Mouse (Mus musculus): ENCODE results near the gene Ovch2. TPM values are rescaled to one million over a fixed set of nuclear protein-coding genes. Genes with fewer than 3 reads are reported as not detected.

The Ovch2 gene
- polyA plus RNA-seq, 1 experiment from 2014 or later = not detected

DNA sequence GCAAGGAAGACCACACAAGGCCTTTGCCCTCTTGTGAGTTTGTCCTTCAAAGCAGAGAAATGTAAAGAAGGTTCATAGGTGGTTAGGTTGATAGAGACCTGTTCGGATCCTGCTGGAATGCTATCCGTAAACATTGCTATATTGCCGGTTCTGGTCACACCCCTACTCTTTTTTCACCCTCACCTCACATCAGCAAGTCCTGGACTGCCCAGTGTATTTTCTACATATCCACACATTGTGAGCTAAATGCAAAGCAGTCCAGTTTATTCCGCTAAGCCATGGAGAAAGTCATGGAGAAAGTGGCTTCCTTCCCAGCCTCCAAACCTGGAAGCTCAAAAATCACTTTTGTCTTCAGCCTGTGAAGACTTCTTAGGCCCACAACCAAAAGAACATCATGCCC is 51.3 kb downstream of the Ovch2 start:
- Histone ChIP-seq H3K9me3 (ENCODE audit: control insufficient read depth, low read length) (no peaks in the 10 kb centered on the region), H3K27ac (replicated peaks; ENCODE audit: low read depth, low read length) (no peak overlapping the region), H3K4me1 (ENCODE audit: control insufficient read depth, insufficient read depth, low read length) (no peaks in the 10 kb centered on the region), H3K4me3 (ENCODE audit: low read depth, low read length) (no peak overlapping the region), H3K9ac (ENCODE audit: low read depth, low read length) (no peak overlapping the region), H3K4me2 (ENCODE audit: low read depth, low read length) (no peak overlapping the region), H3K27me3 (replicated peaks; ENCODE audit: control insufficient read depth, insufficient read depth, low read length) (no peaks in the 10 kb centered on the region), H3K36me3 (ENCODE audit: control insufficient read depth, insufficient read depth, low read length) (peaks cover 11% of the 10 kb centered on the region; the same call in 1 of the 2 replicates)
- DNase-seq (ENCODE audit: low spot score) = no peak
- ATAC-seq (ENCODE audit: low read depth) = no peak
- 94% methylated on average over 4 of the region's 4 CpGs for WGBS

DNA sequence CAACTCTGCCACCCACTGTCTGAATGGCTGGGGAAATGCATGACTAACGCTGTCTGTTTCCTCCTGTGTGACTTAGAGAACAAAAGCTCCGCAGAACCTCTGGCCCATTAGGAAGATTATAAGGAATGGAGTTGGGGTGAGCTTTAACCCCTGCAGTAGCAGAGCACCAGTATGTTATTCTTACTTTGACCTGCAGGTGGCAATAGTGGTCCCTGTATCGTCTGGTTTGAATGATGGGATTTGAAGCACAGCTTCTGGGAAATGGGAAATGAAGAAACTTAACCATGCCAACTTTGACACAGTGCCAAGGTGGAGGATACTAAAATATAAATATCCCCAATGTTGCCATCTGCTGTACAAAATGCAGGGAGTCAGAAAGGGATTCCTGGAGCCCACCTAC is 51.7 kb downstream of the Ovch2 start:
- 3% methylated on average over 3 of the region's 3 CpGs for WGBS
- Histone ChIP-seq H3K4me2 (ENCODE audit: low read depth, low read length) (no peak overlapping the region), H3K27ac (replicated peaks; ENCODE audit: low read depth, low read length) (no peak overlapping the region), H3K4me3 (ENCODE audit: low read depth, low read length) (no peak overlapping the region), H3K27me3 (replicated peaks; ENCODE audit: control insufficient read depth, insufficient read depth, low read length) (no peaks in the 10 kb centered on the region), H3K4me1 (ENCODE audit: control insufficient read depth, insufficient read depth, low read length) (no peaks in the 10 kb centered on the region), H3K9me3 (ENCODE audit: control insufficient read depth, low read length) (no peaks in the 10 kb centered on the region), H3K36me3 (ENCODE audit: control insufficient read depth, insufficient read depth, low read length) (peaks cover 12% of the 10 kb centered on the region; the same call in 1 of the 2 replicates), H3K9ac (ENCODE audit: low read depth, low read length) (no peak overlapping the region)
- DNase-seq (ENCODE audit: low spot score) (peak; percentile 69), ATAC-seq (ENCODE audit: low read depth) (no peak)

DNA sequence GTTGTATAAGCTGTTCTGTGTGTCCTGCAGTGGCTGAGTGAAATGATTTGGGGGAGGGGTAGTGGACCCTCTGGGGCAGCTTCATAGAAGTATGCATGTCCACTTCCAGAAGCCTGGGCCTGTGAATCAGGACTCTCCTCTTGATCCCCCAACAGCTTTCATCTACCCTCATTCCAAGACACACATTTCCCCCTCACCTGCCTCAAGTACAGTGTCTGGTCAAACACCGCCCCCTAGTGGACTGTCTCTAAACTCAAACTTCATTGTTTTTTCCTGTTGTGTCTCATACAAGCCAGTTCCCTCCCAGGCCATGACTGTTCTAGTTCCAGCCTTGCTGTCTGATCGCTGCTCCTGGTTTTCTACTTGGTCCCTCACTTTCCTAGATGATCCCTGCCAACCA is 53.1 kb downstream of the Ovch2 start:
- no peak overlapping the region for H3K4me3 ChIP-seq (ENCODE audit: low read depth, low read length)
- no peaks in the 10 kb centered on the region for H3K4me1 ChIP-seq (ENCODE audit: control insufficient read depth, insufficient read depth, low read length)
- WGBS = 12% methylated on average over 2 of the region's 2 CpGs
- peaks cover 22% of the 10 kb centered on the region for H3K36me3 ChIP-seq (ENCODE audit: control insufficient read depth, insufficient read depth, low read length)
- H3K9me3 ChIP-seq (ENCODE audit: control insufficient read depth, low read length) = no peaks in the 10 kb centered on the region
- H3K27me3 ChIP-seq (replicated peaks; ENCODE audit: control insufficient read depth, insufficient read depth, low read length) = no peaks in the 10 kb centered on the region
- no peak overlapping the region for H3K4me2 ChIP-seq (ENCODE audit: low read depth, low read length)
- ATAC-seq (ENCODE audit: low read depth) (0 out of 2 replicates have a peak, but pooled peaks have one; percentile 38), DNase-seq (ENCODE audit: low spot score) (peak; percentile 70)
- H3K27ac ChIP-seq (replicated peaks; ENCODE audit: low read depth, low read length) = no peak overlapping the region
- no peak overlapping the region for H3K9ac ChIP-seq (ENCODE audit: low read depth, low read length)

DNA sequence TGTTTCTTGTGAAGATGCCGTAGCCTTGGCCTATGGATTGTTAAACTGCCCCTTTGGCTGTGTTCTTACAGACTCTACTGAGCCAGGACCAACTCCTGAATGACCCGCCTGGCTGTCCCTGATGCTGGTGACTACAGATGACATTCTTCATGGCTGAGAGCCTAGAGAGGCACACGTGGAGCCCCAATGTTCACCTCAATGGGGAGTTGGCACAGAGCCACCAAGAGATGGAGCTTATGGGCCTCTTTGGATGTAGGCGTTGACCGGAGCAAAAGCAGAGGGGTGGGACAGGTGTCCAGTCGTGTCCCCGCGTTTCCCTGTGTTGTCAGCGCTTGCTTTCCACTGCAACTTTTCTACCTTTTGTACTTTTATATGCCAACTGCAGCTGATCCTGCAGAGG is 53.5 kb downstream of the Ovch2 start:
- Histone ChIP-seq H3K4me3 (ENCODE audit: low read depth, low read length) (no peak overlapping the region), H3K9me3 (ENCODE audit: control insufficient read depth, low read length) (no peaks in the 10 kb centered on the region), H3K9ac (ENCODE audit: low read depth, low read length) (no peak overlapping the region), H3K36me3 (ENCODE audit: control insufficient read depth, insufficient read depth, low read length) (peaks cover 22% of the 10 kb centered on the region), H3K4me1 (ENCODE audit: control insufficient read depth, insufficient read depth, low read length) (no peaks in the 10 kb centered on the region), H3K4me2 (ENCODE audit: low read depth, low read length) (no peak overlapping the region), H3K27me3 (replicated peaks; ENCODE audit: control insufficient read depth, insufficient read depth, low read length) (no peaks in the 10 kb centered on the region), H3K27ac (replicated peaks; ENCODE audit: low read depth, low read length) (no peak overlapping the region)
- no peak for ATAC-seq (ENCODE audit: low read depth)
- WGBS = 87% methylated on average over 9 of the region's 9 CpGs
- DNase-seq (ENCODE audit: low spot score) = no peak

DNA sequence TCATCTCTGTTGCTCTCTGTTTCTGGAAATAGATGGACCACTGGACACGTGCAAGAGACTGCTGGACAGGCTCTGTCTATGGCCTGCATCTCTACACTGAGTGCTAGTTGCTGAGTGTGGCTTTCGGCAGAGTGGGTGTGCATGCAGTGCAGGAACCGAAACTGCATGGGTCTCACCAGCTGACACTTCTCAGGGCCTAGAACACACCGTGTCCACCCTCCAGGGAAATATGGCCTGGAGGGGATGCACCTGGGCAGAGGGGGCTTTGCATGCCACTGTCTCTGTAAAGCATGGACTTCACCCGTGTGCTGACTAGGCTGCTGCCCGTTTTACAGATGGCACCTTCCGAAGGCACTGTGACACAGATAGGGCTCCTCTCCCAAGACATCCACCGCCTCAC is 55.0 kb downstream of the Ovch2 start:
- 83% methylated on average over 8 of the region's 8 CpGs for WGBS

DNA sequence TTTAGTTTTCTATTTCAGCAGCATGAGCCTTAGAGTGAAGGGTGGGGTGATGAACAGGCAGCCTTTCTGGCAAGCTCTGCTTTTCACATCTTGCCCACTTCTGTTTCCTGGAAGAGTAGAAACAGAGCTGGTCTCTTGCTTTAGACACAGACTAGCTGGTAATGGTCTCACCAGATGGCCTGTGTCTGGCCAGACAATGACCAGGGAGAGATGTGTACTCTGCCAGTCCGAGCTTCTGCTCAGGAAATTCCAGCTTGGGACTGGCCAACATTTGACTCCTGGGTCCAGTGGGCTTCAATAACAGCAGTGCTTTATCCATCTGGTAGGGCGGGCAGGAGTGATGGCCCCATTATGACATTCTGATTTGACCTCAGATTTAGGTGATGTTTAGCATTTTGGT is 55.9 kb downstream of the Ovch2 start:
- H3K27ac ChIP-seq (replicated peaks; ENCODE audit: low read depth, low read length) = no peak overlapping the region
- no peak for ATAC-seq (ENCODE audit: low read depth)
- WGBS = 75% methylated on average over 2 of the region's 2 CpGs
- H3K4me3 ChIP-seq (ENCODE audit: low read depth, low read length) = no peak overlapping the region
- H3K36me3 ChIP-seq (ENCODE audit: control insufficient read depth, insufficient read depth, low read length) = peaks cover 34% of the 10 kb centered on the region
- H3K9me3 ChIP-seq (ENCODE audit: control insufficient read depth, low read length) = no peaks in the 10 kb centered on the region
- no peaks in the 10 kb centered on the region for H3K27me3 ChIP-seq (replicated peaks; ENCODE audit: control insufficient read depth, insufficient read depth, low read length)
- H3K4me2 ChIP-seq (ENCODE audit: low read depth, low read length) = no peak overlapping the region
- no peak overlapping the region for H3K9ac ChIP-seq (ENCODE audit: low read depth, low read length)
- no peak for DNase-seq (ENCODE audit: low spot score)
- no peaks in the 10 kb centered on the region for H3K4me1 ChIP-seq (ENCODE audit: control insufficient read depth, insufficient read depth, low read length)

More for the DNA sequence above, 55.0 kb downstream of the Ovch2 start:
- DNase-seq (ENCODE audit: low spot score) (no peak), ATAC-seq (ENCODE audit: low read depth) (no peak)
- Histone ChIP-seq H3K9ac (ENCODE audit: low read depth, low read length) (no peak overlapping the region), H3K27ac (replicated peaks; ENCODE audit: low read depth, low read length) (no peak overlapping the region), H3K36me3 (ENCODE audit: control insufficient read depth, insufficient read depth, low read length) (peaks cover 26% of the 10 kb centered on the region), H3K9me3 (ENCODE audit: control insufficient read depth, low read length) (no peaks in the 10 kb centered on the region), H3K4me3 (ENCODE audit: low read depth, low read length) (no peak overlapping the region), H3K4me1 (ENCODE audit: control insufficient read depth, insufficient read depth, low read length) (no peaks in the 10 kb centered on the region), H3K4me2 (ENCODE audit: low read depth, low read length) (no peak overlapping the region), H3K27me3 (replicated peaks; ENCODE audit: control insufficient read depth, insufficient read depth, low read length) (no peaks in the 10 kb centered on the region)

DNA sequence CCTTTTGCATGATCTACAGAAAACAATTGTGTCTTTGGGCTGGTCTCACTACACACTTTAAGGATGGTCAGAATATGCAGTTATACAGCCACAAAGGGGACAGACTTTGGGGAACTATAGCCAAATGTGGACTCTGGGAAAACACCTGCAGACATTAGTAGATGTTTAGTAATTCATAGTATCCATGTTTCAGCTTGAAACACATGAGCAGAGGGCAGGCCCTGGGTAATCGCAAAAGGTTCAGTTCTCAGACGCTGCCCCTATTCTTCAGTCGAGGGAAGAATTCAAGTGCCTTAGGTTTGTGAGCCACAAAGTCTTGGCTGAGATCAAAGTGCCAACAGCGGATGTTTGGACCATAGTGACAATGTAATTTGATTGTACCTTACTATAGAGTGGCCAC is 56.6 kb downstream of the Ovch2 start:
- H3K4me1 ChIP-seq (ENCODE audit: control insufficient read depth, insufficient read depth, low read length) = no peaks in the 10 kb centered on the region
- H3K36me3 ChIP-seq (ENCODE audit: control insufficient read depth, insufficient read depth, low read length) = peaks cover 40% of the 10 kb centered on the region
- DNase-seq (ENCODE audit: low spot score) (no peak), ATAC-seq (ENCODE audit: low read depth) (no peak)
- no peak overlapping the region for H3K9ac ChIP-seq (ENCODE audit: low read depth, low read length)
- no peaks in the 10 kb centered on the region for H3K27me3 ChIP-seq (replicated peaks; ENCODE audit: control insufficient read depth, insufficient read depth, low read length)
- H3K27ac ChIP-seq (replicated peaks; ENCODE audit: low read depth, low read length) = no peak overlapping the region
- H3K4me2 ChIP-seq (ENCODE audit: low read depth, low read length) = no peak overlapping the region
- H3K4me3 ChIP-seq (ENCODE audit: low read depth, low read length) = no peak overlapping the region
- 83% methylated on average over 4 of the region's 4 CpGs for WGBS
- H3K9me3 ChIP-seq (ENCODE audit: control insufficient read depth, low read length) = no peaks in the 10 kb centered on the region

DNA sequence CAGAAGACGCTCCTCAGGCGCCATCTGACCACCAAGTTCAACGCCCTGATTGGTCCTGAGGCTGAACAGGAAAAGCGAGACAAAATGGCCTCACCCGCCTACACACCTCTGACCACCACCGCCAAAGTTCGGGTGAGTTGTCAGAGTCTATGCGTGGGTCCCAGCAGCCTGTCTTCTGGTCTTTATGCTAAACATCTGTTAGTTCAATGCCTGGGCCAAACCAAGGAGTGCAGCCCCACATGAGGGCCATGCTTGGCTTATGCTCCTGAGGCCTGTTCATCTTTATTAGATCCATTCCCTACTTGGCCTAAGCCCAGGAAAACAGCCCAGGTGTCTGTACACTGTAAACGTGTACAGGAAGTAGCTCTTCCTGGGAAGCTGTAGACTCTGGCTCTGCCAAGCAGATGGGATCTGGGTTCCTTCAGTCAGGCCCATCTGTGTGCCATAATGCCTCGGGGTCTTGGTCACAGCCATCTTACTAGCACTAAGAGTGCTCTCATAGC is 58.0 kb downstream of the Ovch2 start:
- no peak overlapping the region for H3K27ac ChIP-seq (replicated peaks; ENCODE audit: low read depth, low read length)
- WGBS = 73% methylated on average over 10 of the region's 10 CpGs
- peak; percentile 51 for DNase-seq (ENCODE audit: low spot score)
- ATAC-seq (ENCODE audit: low read depth) = peak; percentile 62; the same call in 1 of the 2 replicates
- no peak overlapping the region for H3K4me2 ChIP-seq (ENCODE audit: low read depth, low read length)
- no peaks in the 10 kb centered on the region for H3K4me1 ChIP-seq (ENCODE audit: control insufficient read depth, insufficient read depth, low read length)
- peaks cover 50% of the 10 kb centered on the region for H3K36me3 ChIP-seq (ENCODE audit: control insufficient read depth, insufficient read depth, low read length)
- no peaks in the 10 kb centered on the region for H3K27me3 ChIP-seq (replicated peaks; ENCODE audit: control insufficient read depth, insufficient read depth, low read length)
- H3K9me3 ChIP-seq (ENCODE audit: control insufficient read depth, low read length) = no peaks in the 10 kb centered on the region
- H3K4me3 ChIP-seq (ENCODE audit: low read depth, low read length) = no peak overlapping the region
- H3K9ac ChIP-seq (ENCODE audit: low read depth, low read length) = no peak overlapping the region

DNA sequence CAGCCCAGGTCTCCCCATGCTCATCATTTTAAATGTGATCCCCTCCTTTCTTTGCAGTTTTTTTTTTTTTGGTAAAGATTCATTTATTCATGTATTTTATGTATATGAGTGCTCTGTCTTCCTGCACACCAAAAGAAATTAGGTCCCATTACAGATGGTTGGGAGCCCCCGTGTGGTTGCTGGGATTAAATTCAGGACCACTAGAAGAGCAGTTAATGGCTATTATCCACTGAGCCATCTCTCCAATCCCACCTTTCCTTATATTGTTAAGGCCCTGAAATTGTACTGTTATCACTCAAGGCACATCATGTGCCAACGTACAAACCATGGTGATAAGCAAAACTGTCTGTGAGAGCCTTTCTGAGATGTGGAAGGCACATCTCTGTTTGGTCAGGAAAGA is 62.3 kb downstream of the Ovch2 start:
- Histone ChIP-seq H3K4me1 (ENCODE audit: control insufficient read depth, insufficient read depth, low read length) (no peaks in the 10 kb centered on the region), H3K4me3 (ENCODE audit: low read depth, low read length) (no peak overlapping the region), H3K9me3 (ENCODE audit: control insufficient read depth, low read length) (no peaks in the 10 kb centered on the region), H3K4me2 (ENCODE audit: low read depth, low read length) (no peak overlapping the region), H3K27ac (replicated peaks; ENCODE audit: low read depth, low read length) (no peak overlapping the region), H3K27me3 (replicated peaks; ENCODE audit: control insufficient read depth, insufficient read depth, low read length) (no peaks in the 10 kb centered on the region), H3K9ac (ENCODE audit: low read depth, low read length) (no peak overlapping the region), H3K36me3 (ENCODE audit: control insufficient read depth, insufficient read depth, low read length) (peaks cover 35% of the 10 kb centered on the region)
- WGBS = 47% methylated on average over 2 of the region's 2 CpGs
- no peak for ATAC-seq (ENCODE audit: low read depth)
- peak; percentile 63 for DNase-seq (ENCODE audit: low spot score)
